Mouse (Mus musculus): Measurements from ENCODE around the gene Dnajc17. TPM values are rescaled to one million over a fixed set of nuclear protein-coding genes. Genes with fewer than 3 reads are reported as not detected.

The Dnajc17 gene
- polyA plus RNA-seq, 1 experiment from 2014 or later: 14.9 TPM

DNA sequence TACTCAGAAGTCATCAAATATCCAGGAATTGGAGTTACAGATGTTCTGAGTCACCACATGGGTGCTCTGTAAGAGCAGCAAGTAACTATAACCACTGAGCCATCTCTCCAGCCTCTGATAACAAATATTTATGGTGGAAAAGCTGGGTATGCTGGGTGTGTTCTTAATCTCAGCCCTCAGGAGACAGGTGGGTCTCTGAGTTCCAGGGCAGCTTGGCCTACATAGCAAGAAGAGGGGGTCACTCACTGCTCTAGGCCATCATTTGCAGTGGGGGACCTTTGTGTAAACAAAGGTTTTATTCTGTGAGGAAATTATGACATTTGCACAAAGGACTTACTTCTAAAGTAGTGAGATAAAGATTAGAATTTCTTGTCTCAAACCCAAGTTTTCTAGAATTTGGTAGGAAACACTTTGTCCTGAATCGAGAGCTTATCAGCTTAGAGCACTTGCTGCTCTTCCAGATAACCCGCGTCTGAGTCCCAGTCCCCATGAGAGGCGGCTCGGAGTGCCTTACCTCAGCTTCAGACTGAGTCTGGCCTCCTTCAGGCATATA, 72.2 kb downstream of the Dnajc17 start:
- H3K4me1 ChIP-seq (ENCODE audit: control insufficient read depth, insufficient read depth, low read length): no peaks in the 10 kb centered on the region
- no peak overlapping the region for H3K4me2 ChIP-seq (ENCODE audit: low read depth, low read length)
- ATAC-seq: no peak
- H3K27ac ChIP-seq (ENCODE audit: low read length): no peak overlapping the region
- no peak overlapping the region for H3K9ac ChIP-seq (ENCODE audit: low read depth, low read length)
- peaks cover 10% of the 10 kb centered on the region; the same call in 1 of the 2 replicates for H3K36me3 ChIP-seq (ENCODE audit: control insufficient read depth, insufficient read depth, low read length)
- H3K9me3 ChIP-seq (ENCODE audit: control insufficient read depth, low read length): no peaks in the 10 kb centered on the region
- H3K4me3 ChIP-seq (ENCODE audit: low read length): no peak overlapping the region
- H3K27me3 ChIP-seq (replicated peaks; ENCODE audit: control insufficient read depth, insufficient read depth, low read length): no peaks in the 10 kb centered on the region
- WGBS: 76% methylated on average over 5 of the region's 5 CpGs

Other genes starting within 250 kb of the Dnajc17 start
- gene Ccdc32, start 179.4 kb downstream of the Dnajc17 start, polyA plus RNA-seq (2015; fragmentation: Nextera tagmentation; extraction: Ambion mirVana): 37.6 and 39.9 TPM in 2 replicates
- gene Rpusd2, start 174.0 kb downstream of the Dnajc17 start, polyA plus RNA-seq (2015; fragmentation: Nextera tagmentation; extraction: Ambion mirVana): 3.9 TPM in 2 replicates
- gene Knl1, start 161.7 kb downstream of the Dnajc17 start, polyA plus RNA-seq (2015; fragmentation: Nextera tagmentation; extraction: Ambion mirVana): 28.3 and 37.8 TPM in 2 replicates
- 33.1 and 41.2 TPM in 2 replicates for gene Rad51, start 96.0 kb downstream of the Dnajc17 start, polyA plus RNA-seq (2015; fragmentation: Nextera tagmentation; extraction: Ambion mirVana)
- 63.9 and 73.2 TPM in 2 replicates for gene Rmdn3, start 51.8 kb downstream of the Dnajc17 start, polyA plus RNA-seq (2015; fragmentation: Nextera tagmentation; extraction: Ambion mirVana)
- 41.2 and 51.9 TPM in 2 replicates for gene Gchfr, start 41.0 kb downstream of the Dnajc17 start, polyA plus RNA-seq (2015; fragmentation: Nextera tagmentation; extraction: Ambion mirVana)
- 0.15 and 0.31 TPM in 2 replicates for gene Gm14137, start 34.3 kb downstream of the Dnajc17 start, polyA plus RNA-seq (2015; fragmentation: Nextera tagmentation; extraction: Ambion mirVana)
- 69.1 and 69.8 TPM in 2 replicates for gene Zfyve19, start 178 bp downstream of the Dnajc17 start, polyA plus RNA-seq (2015; fragmentation: Nextera tagmentation; extraction: Ambion mirVana)
- 30.1 and 35.2 TPM in 2 replicates for gene Ppp1r14d, start 21.1 kb upstream of the Dnajc17 start, polyA plus RNA-seq (2015; fragmentation: Nextera tagmentation; extraction: Ambion mirVana)
- gene Spint1, start 28.6 kb upstream of the Dnajc17 start, polyA plus RNA-seq (2015; fragmentation: Nextera tagmentation; extraction: Ambion mirVana): 114 and 132 TPM in 2 replicates
- 3.9 and 4.1 TPM in 2 replicates for gene Rhov, start 62.5 kb upstream of the Dnajc17 start, polyA plus RNA-seq (2015; fragmentation: Nextera tagmentation; extraction: Ambion mirVana)
- gene Vps18, start 79.9 kb upstream of the Dnajc17 start, polyA plus RNA-seq (2015; fragmentation: Nextera tagmentation; extraction: Ambion mirVana): 25.5 and 29.6 TPM in 2 replicates
- 8.4 and 8.7 TPM in 2 replicates for gene Dll4, start 117.0 kb upstream of the Dnajc17 start, polyA plus RNA-seq (2015; fragmentation: Nextera tagmentation; extraction: Ambion mirVana)
- 2.7 and 6.0 TPM in 2 replicates for gene Chac1, start 142.4 kb upstream of the Dnajc17 start, polyA plus RNA-seq (2015; fragmentation: Nextera tagmentation; extraction: Ambion mirVana)

Data from intestine, embryonic 16.5 days (tissue).